Mouse (Mus musculus) hindlimb bud, embryonic 11.5 days (tissue): ENCODE results near the gene Fmo9.

Source experiments
- DNase-seq: peaks from one replicate; pipeline ENCODE4 v3.0.0-alpha.2; 2012; ENCODE audit warnings: low read depth, low spot score; ENCODE audit errors: extremely low spot score

Gene Fmo9

GRCm38 (mm10) chr1:166681745-166682144, at the start of gene Fmo9:
Fmo9 (minus strand) TSS chr1:166681845.
- no peak for DNase-seq

- DNase-seq = no peak
These were observed 49.2 kb upstream of the Fmo9 start for GRCm38 (mm10) chr1:166730886-166731285.

GRCm38 (mm10) chr1:166730215-166730614, 48.6 kb upstream of the Fmo9 start:
- DNase-seq = no peak

DNA sequence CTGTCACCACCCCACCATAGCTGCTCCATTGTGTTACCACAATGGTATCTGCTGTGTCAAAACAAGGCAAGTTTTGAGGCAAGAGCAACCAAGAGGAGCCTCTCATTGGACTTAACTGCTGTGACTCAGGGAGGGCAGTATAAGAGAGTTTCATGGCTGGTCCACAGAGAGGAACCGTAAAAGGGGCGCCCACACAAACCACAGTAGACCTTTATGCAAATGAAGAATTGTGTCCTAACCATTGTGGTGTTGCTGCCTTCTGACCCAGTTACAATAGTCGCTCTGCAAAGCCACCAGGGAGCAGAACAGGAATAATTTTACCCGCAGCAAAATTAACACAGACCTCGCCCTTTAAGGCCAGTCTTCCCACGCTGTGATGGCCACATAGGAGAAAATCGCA, 29.2 kb upstream of the Fmo9 start:
- DNase-seq = no peak

DNA sequence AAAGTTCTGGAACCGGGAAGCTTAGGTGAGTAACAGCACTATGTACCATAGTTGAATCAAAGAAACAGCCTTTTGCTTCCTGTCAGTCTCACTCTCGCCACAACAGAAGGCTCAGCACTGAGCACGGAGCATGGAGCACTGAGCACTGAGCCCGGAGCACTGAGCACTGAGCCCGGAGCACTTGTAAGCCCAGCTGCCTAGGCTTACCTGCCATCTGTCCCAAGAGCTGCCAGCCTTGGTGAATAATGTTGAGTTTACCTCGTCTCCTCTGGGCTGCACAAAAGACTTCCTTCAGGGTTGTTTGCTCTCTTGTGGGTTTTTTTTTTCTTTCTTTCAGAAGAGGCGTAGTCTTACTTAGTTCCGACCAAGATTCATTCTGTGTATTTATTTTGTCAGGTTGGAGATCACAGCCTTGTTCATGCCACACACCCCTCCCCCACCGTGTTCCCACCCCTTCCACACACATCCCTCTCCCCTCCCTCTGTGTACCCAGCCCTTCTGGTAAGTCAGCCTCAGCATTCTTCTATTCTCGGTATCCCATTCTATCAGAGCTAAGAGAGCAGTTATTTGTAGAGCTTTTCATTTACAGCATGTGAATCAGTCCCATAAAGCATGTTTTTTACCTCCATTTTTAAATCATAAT, 20.7 kb upstream of the Fmo9 start:
- no peak for DNase-seq

- no peak for DNase-seq
These were observed 12.4 kb downstream of the Fmo9 start for GRCm38 (mm10) chr1:166669264-166669663.

- no peak for DNase-seq
These were observed 20.8 kb downstream of the Fmo9 start for GRCm38 (mm10) chr1:166660800-166661199.

DNA sequence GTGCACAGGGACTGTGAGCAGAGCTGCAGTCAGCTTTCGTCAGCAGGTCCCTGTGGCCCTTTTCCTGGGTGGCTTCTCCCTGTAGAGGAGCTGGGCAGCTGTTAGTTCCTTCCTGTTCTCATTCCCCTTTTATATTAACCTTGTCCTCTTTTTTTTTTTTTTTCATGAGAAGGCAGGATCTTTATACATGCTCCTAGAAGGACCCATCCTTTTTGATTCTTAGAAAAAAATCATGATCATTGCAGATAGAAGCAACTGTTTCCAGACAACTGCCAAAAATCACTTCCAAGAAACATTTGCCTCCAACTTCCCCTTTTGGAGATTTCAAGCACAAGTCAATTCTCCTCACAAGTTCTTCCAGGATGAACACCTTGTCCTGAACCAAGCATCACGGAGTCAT, 34.1 kb downstream of the Fmo9 start, which contains the start of gene Gm4847:
Gm4847 (minus strand) TSS at position 101 of the 400 bp plus-strand sequence.
- DNase-seq = no peak
